Mouse (Mus musculus): ENCODE measurements at regions not wholly inside any gene's neighbourhood (a gene's known extent, or its start where the extent isn't known, plus 50 kb on each side); places are given as distances from the start of the nearest gene placed in this dataset.

DNA sequence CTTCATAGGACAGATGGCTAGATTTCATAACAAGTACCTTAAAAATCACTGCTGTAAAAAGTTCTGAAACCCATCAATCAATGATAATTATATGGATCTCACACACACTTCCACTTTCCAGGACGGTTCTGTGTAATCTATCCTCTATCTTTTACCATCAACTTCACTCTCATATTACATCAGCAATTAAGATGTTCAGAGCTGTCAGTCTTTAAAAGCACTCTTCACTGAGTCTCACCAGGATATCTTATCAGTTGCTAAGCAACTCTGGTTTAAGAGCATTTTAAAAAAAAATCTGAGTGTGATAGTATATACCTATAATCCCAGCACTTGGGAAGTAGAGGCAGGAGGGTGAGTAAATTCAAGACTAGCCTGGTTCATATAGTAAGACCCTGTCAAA is 312.0 kb upstream of the Gpr149 start:
- TF ChIP-seq CTCF (IDR thresholded peaks at IDR 0.05; ENCODE audit: low read depth) (no peak), EP300 (IDR thresholded peaks at IDR 0.05; ENCODE audit: low read depth) (no peak)
